Mouse (Mus musculus) intestine, postnatal 0 days (tissue): ENCODE measurements around the gene Gm10188. TPM values are rescaled to one million over a fixed set of nuclear protein-coding genes. Genes with fewer than 3 reads are reported as not detected.

Experiments
- ATAC-seq: fragments of 200-750 bp; cut with Nextera tagmentation; 2 replicates; pipeline ENCODE4 v1.8.0; 2017; ENCODE audit warnings: mild to moderate bottlenecking, moderate TSS enrichment, moderate library complexity
- H3K27ac ChIP-seq: fragments of 300-500 bp; sonication (generic); 2 replicates; pipeline ENCODE4 v1.5.1; 2014; ENCODE audit warnings: mild to moderate bottlenecking, low read depth, low read length, moderate library complexity
- H3K27me3 ChIP-seq: fragments of 300-500 bp; sonication (generic); replicated peaks from 2 replicates; pipeline ENCODE4 v1.6.1; 2014; ENCODE audit warnings: low read length, mixed read lengths; ENCODE audit not compliant: control insufficient read depth, insufficient read depth
- H3K36me3 ChIP-seq: fragments of 300-500 bp; sonication (generic); 2 replicates; pipeline ENCODE4 v1.6.1; 2014; ENCODE audit warnings: mild to moderate bottlenecking, moderate library complexity; ENCODE audit not compliant: control insufficient read depth, insufficient read depth
- H3K4me1 ChIP-seq: fragments of 300-500 bp; sonication (generic); replicated peaks from 2 replicates; pipeline ENCODE4 v1.6.1; 2014; ENCODE audit warnings: antibody characterized with exemption, low read length, mixed read lengths; ENCODE audit not compliant: control insufficient read depth, insufficient read depth
- H3K4me2 ChIP-seq: fragments of 300-500 bp; sonication (generic); replicated peaks from 2 replicates; pipeline ENCODE4 v1.6.1; 2014; ENCODE audit warnings: low read depth, mild to moderate bottlenecking, moderate library complexity
- H3K4me3 ChIP-seq: fragments of 300-500 bp; sonication (generic); 2 replicates; pipeline ENCODE4 v1.5.1; 2014; ENCODE audit warnings: low read depth, low read length
- H3K9ac ChIP-seq: fragments of 300-500 bp; sonication (generic); 2 replicates; pipeline ENCODE4 v1.6.1; 2014; ENCODE audit warnings: mild to moderate bottlenecking, low read depth, low read length
- H3K9me3 ChIP-seq: fragments of 300-500 bp; sonication (generic); 2 replicates; pipeline ENCODE4 v1.6.1; 2016; ENCODE audit warnings: mixed run types; ENCODE audit not compliant: control insufficient read depth
- CTCF ChIP-seq: sonication (generic); IDR thresholded peaks from 2 replicates; pipeline ENCODE4 v1.5.1; 2016; ENCODE audit warnings: low read depth, mild to moderate bottlenecking, control low read depth, antibody characterized with exemption, moderate library complexity
- WGBS: fragments of 180-500 bp; shearing (Covaris S2); extraction: QIAGEN DNeasy Blood & Tissue Kit; methylation state at CpG from one replicate; pipeline ENCODE4 v1.1.7; 2014; 5-methylcytosine and 5-hydroxymethylcytosine counted together
- microRNA counts: library from miRNA; unstranded; fragments of <30 nt; microRNA quantifications from one replicate; lab custom pipeline; 2016
- microRNA-seq: library from miRNA; unstranded; fragments of <30 nt; microRNA quantifications from one replicate; pipeline ENCODE4, GENCODE M21; 2016
- polyA plus RNA-seq: library from polyadenylated mRNA; unstranded; fragments of >200 nt; fragmentation: Nextera tagmentation; extraction: Ambion mirVana; gene quantifications from 2 replicates; pipeline ENCODE4 v1.2.1, GENCODE M21; 2015

Gm10188 gene
- polyA plus RNA-seq, 1 experiment from 2014 or later = not detected

GRCm38 (mm10) chr1:132189231-132189630 is 40.3 kb downstream of the Gm10188 start:
- Histone ChIP-seq H3K27ac (no peak overlapping the region), H3K9me3 (no peaks in the 10 kb centered on the region), H3K4me2 (no peak overlapping the region), H3K36me3 (no peaks in the 10 kb centered on the region), H3K4me3 (no peak overlapping the region), H3K9ac (no peak overlapping the region), H3K4me1 (no peaks in the 10 kb centered on the region), H3K27me3 (peaks cover 74% of the 10 kb centered on the region)
- WGBS = 43% methylated on average over 4 of the region's 4 CpGs
- no peak for ATAC-seq
- TF ChIP-seq CTCF = no peak

- H3K27me3 ChIP-seq = peaks cover 69% of the 10 kb centered on the region
- no peak overlapping the region for H3K9ac ChIP-seq
- H3K4me2 ChIP-seq = no peak overlapping the region
- H3K36me3 ChIP-seq = no peaks in the 10 kb centered on the region
- H3K9me3 ChIP-seq = no peaks in the 10 kb centered on the region
- 26% methylated on average over 9 of the region's 9 CpGs for WGBS
- H3K27ac ChIP-seq = no peak overlapping the region
- no peak for ATAC-seq
- no peak for TF ChIP-seq CTCF
- H3K4me1 ChIP-seq = no peaks in the 10 kb centered on the region
- H3K4me3 ChIP-seq = no peak overlapping the region
Measured at GRCm38 (mm10) chr1:132188442-132189066, 41.0 kb downstream of the Gm10188 start.

- H3K9ac ChIP-seq = no peak overlapping the region
- ATAC-seq = no peak
- 80% methylated on average over 4 of the region's 4 CpGs for WGBS
- no peak overlapping the region for H3K4me2 ChIP-seq
- no peaks in the 10 kb centered on the region for H3K9me3 ChIP-seq
- H3K4me1 ChIP-seq = no peaks in the 10 kb centered on the region
- peaks cover 49% of the 10 kb centered on the region for H3K27me3 ChIP-seq
- H3K27ac ChIP-seq = no peak overlapping the region
- no peaks in the 10 kb centered on the region for H3K36me3 ChIP-seq
- no peak for TF ChIP-seq CTCF
- no peak overlapping the region for H3K4me3 ChIP-seq
Measured at GRCm38 (mm10) chr1:132186303-132186702, 43.3 kb downstream of the Gm10188 start.

MicroRNAs within 50 kb of the gene (microRNA counts, 519-probe panel; counts per million panel counts)
- microRNA mmu-miR-135b (lab: Ali Mortazavi, UCI) = not detected

Small RNA genes within 50 kb of the gene (microRNA-seq; reads per million reads assigned to microRNA genes)
- gene Mir135b = 21.7 reads per million, percentile 29 among the genes with 10 or more reads in this experiment

Other genes starting within 250 kb of the Gm10188 start
- gene Elk4, start 222.2 kb downstream of the Gm10188 start, polyA plus RNA-seq = 16.4 and 19.6 TPM in 2 replicates
- gene Mfsd4a, start 161.7 kb downstream of the Gm10188 start, polyA plus RNA-seq = 6.1 and 7.0 TPM in 2 replicates
- gene Cdk18, start 90.1 kb downstream of the Gm10188 start, polyA plus RNA-seq = 33.7 and 39.3 TPM in 2 replicates
- 0.08 TPM in 1 of 2 replicates, not detected in the other for gene Lemd1, start 38.3 kb downstream of the Gm10188 start, polyA plus RNA-seq
- gene AC124108.1, start 38.3 kb downstream of the Gm10188 start, polyA plus RNA-seq = not detected in 2 replicates
- 0.46 and 0.51 TPM in 2 replicates for gene Klhdc8a, start 68.9 kb upstream of the Gm10188 start, polyA plus RNA-seq
- gene Nuak2, start 86.4 kb upstream of the Gm10188 start, polyA plus RNA-seq = 20.0 and 20.6 TPM in 2 replicates
- gene Tmcc2, start 161.5 kb upstream of the Gm10188 start, polyA plus RNA-seq = 2.2 and 2.3 TPM in 2 replicates
- gene Dstyk, start 187.8 kb upstream of the Gm10188 start, polyA plus RNA-seq = 3.7 and 3.8 TPM in 2 replicates
- 14.5 and 16.6 TPM in 2 replicates for gene Rbbp5, start 247.6 kb upstream of the Gm10188 start, polyA plus RNA-seq